8 mouse cellular contexts compared by ENCODE assay signal in the genomic region with DNA sequence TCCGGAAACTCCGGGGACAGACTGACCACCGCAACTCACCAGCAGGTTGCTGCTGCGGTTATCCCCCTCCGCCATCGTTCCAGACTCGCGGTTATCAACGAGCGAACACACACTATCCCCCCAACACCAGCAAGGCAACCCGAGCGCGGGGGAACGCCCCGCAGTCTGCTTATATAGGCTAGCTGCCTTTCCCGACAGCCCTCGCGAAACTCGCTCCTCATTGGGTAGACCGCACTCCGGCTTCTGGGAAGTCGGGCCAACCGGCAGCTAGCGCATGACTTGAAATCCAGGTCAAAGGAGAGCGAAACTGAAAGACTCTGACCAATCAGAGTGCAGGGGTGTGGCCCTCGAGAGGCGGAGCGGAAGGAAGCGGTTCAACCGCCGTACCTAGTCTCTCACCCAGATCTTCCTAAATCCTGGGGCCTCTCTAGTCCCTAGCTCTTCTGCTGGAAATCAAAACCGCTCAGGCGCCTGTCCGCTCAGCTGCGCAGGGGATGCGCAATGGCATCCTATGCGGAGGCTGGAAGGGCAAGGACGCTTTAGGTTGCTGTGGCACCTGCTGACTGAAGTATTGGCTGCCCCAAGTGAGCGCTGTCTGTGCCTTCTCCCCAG. TPM values are rescaled to one million over a fixed set of nuclear protein-coding genes. Genes with fewer than 3 reads are reported as not detected.
DNase-seq lines count a peak whose midpoint lies in the region; ATAC-seq lines count a peak whose summit lies in the region.

A gene (minus strand): TSS at position 233 of the 612 bp plus-strand sequence.

- DNase-seq in adrenal gland, adult (ENCODE audit: inconsistent age in 2 of 2, low spot score in 1 of 2) = peak; percentile 98 to 99
- DNase-seq in embryo, embryonic 10.5 days (ENCODE audit: low spot score) = peak; percentile 98
- DNase-seq in gastrocnemius, postnatal 14 days = peak; percentile 97
- peak; percentile 98 for DNase-seq in left cerebral cortex, postnatal 10 days (ENCODE audit: extremely low spot score in 1 of 2, low spot score in 2 of 2)
- DNase-seq in right cerebral cortex, postnatal 25 days = peak; percentile 95
- peak; percentile 96 to 97 for DNase-seq in urinary bladder, postnatal 4 days (ENCODE audit: low spot score in 2 of 2)

- intact Hi-C loops in gastrocnemius, postnatal 14 days (cut with DNase I; ENCODE audit: low total_unique reads) = no loop called here
- intact Hi-C loops in left cerebral cortex, postnatal 10 days (cut with DNase I) = no loop called here

- ATAC-seq in inflammation-experienced regulatory T-cells, adult 6 months = peak; percentile 96
- ATAC-seq in megakaryocyte-erythroid progenitor cell, adult 5-6 weeks (replicated peaks; ENCODE audit: low FRiP score, low TSS enrichment, poor library complexity, severe bottlenecking) = peak; percentile 95

RNA-seq across cellular contexts. Expression of the gene that starts here (rescaled TPM):
- 10 to 100 TPM; 18.1 to 19.1 TPM for total RNA-seq in gastrocnemius, postnatal 14 days (2021)
- 100 to 1,000 TPM; 345 to 818 (median 446) TPM for polyA plus RNA-seq in inflammation-experienced regulatory T-cells, adult 6 months (2017; shearing (Covaris generic))
- total RNA-seq in left cerebral cortex, postnatal 10 days (2021) = 100 to 1,000 TPM; 215 to 223 TPM
- 64.8 and 88.3 TPM in 2 replicates for total RNA-seq in megakaryocyte-erythroid progenitor cell, adult 5-6 weeks (2014; fragmentation: Nextera tagmentation)
- 72.8 and 122 TPM in 2 replicates for total RNA-seq in megakaryocyte-erythroid progenitor cell, adult 5-6 weeks (2017)

Comparison
In these comparisons a context has a peak if more than half of its experiments do, and no peak if none do; other contexts are left out.
1. Peak in every context shown above with its lines: DNase-seq and ATAC-seq.